Mouse (Mus musculus): ENCODE measurements at regions not wholly inside any gene's neighbourhood (a gene's known extent, or its start where the extent isn't known, plus 50 kb on each side); places are given as distances from the start of the nearest gene placed in this dataset.
A peak's percentile ranks its signal among the peaks of the same experiment; 100 is the strongest.
"Not testable (repeated sequence)": the region's sequence is repeated elsewhere in the genome, so short reads cannot be mapped to it uniquely, and the experiment has no call there.

- DNase-seq = not testable (repeated sequence)
Measured at GRCm38 (mm10) chr6:133724627-133725026, 128.9 kb downstream of the Kap start.

GRCm38 (mm10) chr6:133706712-133707111 is 146.8 kb downstream of the Kap start:
- peak; percentile 27 to 51 for DNase-seq

GRCm38 (mm10) chr6:133701625-133702024 is 151.9 kb downstream of the Kap start:
- no peak for DNase-seq

Data from cerebellum, postnatal 14 days (tissue).